Mouse (Mus musculus) megakaryocyte-erythroid progenitor cell, adult 5-6 weeks (primary cell): ENCODE data around the gene Wdr92. TPM values are rescaled to one million over a fixed set of nuclear protein-coding genes. Genes with fewer than 3 reads are reported as not detected.
"Not testable (repeated sequence)": the region's sequence is repeated elsewhere in the genome, so short reads cannot be mapped to it uniquely, and the experiment has no call there.

Experiments used
- ATAC-seq: replicated peaks from 2 replicates; pipeline ENCODE4 v1.8.0; 2016; ENCODE audit warnings: mild to moderate bottlenecking, inconsistent platforms; ENCODE audit not compliant: severe bottlenecking, poor library complexity, low FRiP score, low TSS enrichment
- total RNA-seq, 2 experiments: library from RNA; stranded (forward) in 1 of 2; stranded (reverse) in 1 of 2; fragments of 200-1000, 215-1000 nt in 1 of 2; fragments of >200 nt in 1 of 2; fragmentation: Nextera tagmentation in 1 of 2; gene quantifications; 2 replicates each; pipeline ENCODE4 v1.2.3; 2014 to 2017

The Wdr92 gene
- total RNA-seq, 2 experiments from 2014 or later = 42.1 to 62.6 TPM

DNA sequence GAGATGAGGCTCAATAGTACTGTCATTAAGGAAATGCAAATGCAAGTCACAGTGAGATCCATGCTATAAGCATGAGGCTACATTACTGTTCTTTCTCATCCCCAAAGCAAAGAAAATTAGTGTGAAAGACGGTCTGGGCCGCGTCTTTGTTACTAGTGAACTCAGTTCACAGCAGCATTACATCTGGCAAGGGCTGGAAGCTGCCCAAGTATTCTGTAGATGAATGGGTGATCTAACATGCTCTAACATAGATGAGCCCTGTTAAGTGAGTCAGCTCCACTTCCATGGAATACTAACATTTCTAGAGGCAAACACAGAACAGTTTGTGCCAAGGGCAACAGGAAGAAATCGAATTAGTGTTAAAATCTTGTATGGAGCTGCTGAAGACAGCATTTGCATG lies 19.0 kb downstream of the Wdr92 start:
- ATAC-seq = no peak

DNA sequence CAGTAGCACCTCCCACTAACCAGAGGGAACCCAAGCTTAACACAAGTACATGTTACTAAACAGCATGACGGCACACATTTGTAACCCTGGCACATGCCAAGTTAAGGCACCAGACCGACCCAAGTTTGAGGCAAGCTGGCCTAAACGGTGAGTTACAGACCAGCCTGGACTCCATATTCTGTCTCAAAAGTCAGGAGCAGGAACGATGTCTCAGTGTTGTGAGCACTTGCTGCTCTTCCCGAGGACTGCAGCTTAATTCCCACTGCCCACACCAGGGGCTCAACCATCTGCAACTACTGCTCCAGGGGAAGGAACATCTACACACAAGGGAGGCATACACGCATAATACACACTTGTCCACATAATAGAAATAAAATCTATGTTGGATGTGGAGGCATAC lies 20.6 kb downstream of the Wdr92 start:
- no peak; the same call in 1 of the 2 replicates for ATAC-seq

DNA sequence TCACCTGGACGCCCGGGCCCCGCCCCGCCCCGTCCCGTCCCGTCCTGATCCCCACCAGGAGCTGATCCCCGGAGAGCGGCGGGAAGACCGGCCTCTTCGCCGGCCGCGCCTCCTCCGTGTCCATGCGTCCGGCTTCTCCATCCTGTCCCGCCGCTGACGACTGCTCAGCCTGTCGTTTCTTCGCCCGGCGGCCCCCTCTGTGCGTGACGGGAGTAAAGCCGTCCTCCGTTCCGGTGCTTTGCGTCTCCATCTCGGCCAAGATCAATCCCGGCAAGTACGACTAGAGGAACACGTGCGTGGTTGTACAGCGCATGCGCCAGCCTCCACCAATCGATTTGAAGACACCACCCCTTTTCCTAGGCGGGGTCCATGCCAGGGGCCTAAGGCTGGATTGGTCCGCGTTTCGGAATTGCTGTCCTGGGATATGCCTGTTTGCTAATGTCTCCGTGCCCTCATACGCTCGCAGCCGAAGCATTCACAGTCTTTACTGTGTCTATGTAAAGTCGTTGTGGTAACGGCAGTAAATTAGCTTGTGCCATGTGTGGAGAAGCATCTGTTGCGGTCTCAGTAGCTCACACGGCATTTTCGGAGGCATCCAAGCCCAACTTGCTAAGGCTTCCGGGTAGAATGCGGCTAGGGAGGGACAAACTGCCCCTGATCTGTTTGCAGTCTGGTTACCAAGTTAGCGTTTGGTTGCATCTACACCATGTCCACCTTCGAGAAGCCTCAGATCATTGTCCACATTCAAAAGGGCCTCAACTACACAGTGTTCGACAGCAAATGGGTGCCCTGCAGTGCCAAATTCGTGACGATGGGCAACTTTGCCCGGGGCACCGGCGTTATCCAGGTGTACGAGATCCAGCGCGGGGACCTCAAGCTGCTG lies 29.6 kb downstream of the Wdr92 start, which contains the start of gene Pno1:
TSS of gene Pno1 (minus strand) at position 311 of the 883 bp plus-strand sequence.
- peak; percentile 86 for ATAC-seq

DNA sequence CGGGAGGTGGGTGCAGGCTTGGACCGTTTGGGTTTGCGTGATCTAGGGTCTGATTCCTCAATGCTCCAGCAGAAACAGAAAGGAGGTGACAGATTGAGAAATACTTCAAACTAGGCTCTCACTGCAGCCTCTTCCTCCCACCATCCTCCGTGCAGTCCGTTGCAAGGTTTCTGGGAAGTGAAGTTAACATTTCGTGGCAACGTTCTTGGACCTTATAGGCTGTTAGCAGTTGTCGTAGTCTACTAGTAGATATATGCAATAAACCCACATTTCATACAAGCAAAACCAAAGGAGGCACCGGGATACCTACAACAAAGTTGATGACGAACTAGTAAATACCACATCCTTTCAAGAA lies 30.2 kb downstream of the Wdr92 start:
- ATAC-seq = peak; percentile 15

DNA sequence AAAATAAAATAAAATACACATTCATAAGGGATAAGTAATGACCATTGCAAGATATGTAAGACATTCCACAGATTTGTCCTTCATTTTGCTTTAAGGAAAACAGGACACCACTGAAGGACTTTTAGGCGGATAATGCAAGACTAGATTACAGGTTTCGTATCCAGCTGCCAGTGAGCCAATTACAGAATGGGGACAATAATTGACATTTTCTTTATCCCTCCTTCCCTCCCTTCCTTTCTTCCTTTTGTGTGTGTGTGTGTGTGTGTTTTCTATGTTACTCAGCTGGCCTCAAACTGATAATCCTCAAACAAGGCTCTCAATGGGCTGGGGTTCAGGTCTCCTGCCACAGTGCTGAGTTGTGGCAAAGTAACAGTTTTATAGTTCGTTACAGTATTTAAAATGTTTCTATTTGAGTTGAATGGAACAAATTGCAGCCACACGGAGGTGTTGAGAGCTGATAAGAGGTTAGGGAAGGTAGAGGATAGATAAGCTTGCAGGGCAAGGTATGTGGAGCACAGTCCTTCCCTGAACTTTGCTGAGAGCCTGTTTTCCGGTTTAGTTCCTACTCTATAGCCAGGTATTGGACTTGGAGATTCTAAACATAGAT lies 31.1 kb downstream of the Wdr92 start:
- peak; percentile 57 for ATAC-seq

DNA sequence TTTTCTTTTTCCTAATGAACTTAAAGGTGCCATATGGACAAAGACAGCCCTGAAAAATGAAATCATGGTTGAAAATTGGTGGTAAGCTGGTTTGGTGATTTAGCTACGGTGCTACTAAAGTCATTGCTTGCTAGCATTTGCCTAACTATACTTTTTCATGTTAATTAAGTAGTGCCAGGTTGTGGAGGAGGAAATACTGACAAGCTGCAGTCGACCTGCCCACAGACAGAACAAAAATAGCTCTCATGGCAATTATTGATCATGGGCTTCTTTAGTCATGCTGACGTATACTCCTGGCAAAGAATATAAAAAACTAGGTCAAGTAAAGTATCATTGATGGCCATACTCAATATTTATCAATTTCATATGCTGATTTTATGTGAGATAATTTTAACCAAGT lies 33.6 kb downstream of the Wdr92 start:
- ATAC-seq = no peak

DNA sequence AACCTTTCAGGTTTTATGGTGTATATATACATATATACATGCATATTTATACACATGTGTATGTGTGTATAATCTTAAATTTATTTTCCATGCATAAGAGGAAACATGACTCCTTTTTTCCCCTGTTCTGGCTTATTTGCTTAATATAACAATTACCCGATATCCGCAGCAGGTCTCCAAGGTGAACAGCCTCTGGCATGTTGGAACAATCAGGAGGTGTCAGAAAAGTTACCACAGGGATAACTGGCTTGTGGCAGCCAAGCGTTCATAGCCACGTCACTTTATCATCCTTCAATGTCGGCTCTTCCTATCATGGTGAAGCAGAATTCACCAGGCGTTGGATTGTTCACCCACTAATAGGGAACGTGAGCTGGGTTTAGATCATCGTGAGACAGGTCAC lies 39.2 kb downstream of the Wdr92 start:
- ATAC-seq = no peak

DNA sequence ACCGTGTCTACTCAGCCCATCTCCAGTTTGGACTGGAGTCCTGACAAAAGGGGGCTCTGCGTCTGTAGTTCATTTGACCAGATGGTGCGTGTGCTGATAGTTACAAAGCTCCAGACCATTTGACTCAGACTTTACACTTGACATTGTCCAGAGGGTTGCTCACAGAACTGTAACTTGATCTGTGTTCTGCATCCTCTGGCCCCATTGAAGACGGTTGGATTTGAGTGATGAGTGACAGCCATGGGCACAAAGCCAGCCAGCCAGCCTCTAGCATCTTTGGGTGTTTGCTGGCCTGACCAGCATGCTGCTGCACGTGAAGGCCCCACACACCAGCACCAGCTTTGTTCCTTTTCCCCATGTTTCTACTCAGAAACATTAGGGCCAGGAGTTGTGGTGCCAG lies 50.9 kb downstream of the Wdr92 start:
- no peak for ATAC-seq

DNA sequence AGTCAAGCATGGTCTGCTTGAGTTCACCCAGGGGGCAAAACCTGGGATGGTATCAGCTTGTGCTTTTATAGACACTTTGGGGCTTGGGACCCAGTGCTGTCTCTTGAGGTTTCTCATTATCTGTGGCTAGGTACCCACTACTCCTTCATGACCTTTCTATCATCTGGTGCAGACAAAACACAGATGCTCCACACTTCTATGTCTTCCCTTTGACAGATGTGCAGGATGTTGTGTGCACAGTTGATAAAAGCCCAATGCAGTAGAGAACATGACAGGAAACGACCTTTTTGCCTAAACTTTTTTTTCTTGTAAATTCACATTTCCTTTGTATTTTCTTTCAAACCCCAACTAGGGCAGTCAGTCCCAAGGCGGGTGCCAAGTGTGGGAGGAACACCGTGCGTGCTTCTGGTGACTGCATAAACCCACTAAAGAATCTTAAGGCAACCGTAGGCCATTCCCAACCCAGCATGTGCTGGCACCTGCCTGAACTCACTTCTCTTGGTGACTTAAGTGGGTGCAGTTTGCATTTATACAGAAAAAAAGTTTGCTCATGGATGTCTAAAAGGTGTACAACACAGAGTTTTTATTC lies 54.6 kb downstream of the Wdr92 start:
- peak; percentile 95 for ATAC-seq

DNA sequence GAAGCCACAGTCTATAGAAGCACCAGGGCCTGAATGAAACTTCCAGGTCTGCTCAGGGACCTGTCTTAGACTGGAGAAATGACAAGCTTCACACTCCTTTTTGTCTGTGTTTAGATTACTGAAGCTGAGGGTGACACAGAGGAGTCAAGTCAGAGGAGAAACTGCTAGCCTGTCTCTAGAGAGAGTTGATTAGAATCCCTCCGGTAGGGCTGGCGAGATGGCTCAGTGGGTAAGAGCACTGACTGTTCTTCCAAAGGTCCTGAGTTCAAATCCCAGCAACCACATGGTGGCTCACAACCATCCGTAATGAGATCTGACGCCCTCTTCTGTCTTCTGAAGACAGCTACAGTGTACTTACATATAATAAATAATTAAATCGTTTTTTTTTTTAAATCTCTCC lies 56.7 kb downstream of the Wdr92 start:
- not testable (repeated sequence) for ATAC-seq

DNA sequence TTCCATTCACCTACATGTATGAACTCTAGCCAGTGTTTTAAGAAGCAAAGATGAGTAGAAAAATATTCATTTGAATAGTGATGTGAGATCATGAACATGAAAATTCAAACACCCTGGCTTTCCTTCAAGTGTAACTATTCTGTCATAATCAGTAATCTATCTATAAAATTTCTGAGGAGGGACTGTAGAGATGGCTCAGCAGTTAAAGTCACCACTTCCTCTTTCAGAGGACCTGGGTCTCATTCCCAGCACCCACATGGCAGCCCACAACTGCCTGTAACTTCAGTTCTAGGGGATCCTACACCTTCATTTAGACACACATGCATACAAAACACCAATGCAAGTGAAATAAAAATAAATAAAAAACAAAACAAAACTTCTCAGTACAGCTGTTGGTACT lies 66.8 kb downstream of the Wdr92 start:
- ATAC-seq = no peak

DNA sequence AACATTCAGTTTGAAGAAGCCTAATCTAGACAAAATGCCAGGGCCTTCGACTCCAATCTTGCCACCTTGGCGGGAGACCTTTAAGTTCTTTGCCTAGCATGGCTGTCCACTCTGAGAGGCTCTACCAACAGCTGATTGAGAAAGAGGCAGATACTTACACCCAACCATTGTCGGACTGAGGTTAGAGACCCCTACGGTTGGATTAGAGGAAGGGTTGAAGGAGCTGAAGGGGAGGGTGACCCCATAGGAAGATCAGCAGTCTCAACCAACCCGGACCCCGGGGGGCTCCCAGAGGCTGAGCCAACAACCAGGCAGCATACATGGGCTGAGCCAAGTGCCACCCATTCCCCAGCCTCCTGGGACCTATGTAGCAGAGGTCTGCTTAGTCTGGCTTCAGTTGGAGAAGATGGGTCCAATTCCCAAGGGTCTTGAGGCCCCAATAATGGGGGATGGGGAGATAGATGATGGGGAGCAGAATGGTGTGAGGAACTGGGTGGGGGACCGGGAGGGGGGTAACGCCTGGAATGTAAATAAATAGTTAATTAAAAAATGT lies 75.0 kb downstream of the Wdr92 start:
- no peak for ATAC-seq

DNA sequence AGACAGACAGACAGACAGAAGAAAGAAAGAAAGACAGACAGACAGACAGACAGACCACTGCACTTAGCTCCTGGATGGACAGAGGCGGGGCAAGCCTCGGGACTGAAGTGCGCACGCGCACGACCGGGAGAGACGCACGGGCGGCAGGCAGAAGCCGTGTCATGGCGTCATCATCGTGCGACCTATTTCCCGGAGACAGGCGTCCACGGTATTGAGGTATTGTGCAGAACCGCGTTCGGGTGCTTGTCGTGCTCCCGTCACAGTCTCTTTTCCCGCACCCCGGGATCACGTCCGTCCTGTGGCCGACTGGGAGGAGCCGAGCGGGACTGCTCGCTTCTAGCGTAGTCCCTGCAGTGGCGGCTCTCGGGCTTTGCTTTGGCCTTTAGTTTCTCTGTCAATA lies 75.5 kb downstream of the Wdr92 start, which contains the start of gene C1d:
TSS of gene C1d (plus strand) at position 137 of the 400 bp plus-strand sequence.
- peak; percentile 97 for ATAC-seq

DNA sequence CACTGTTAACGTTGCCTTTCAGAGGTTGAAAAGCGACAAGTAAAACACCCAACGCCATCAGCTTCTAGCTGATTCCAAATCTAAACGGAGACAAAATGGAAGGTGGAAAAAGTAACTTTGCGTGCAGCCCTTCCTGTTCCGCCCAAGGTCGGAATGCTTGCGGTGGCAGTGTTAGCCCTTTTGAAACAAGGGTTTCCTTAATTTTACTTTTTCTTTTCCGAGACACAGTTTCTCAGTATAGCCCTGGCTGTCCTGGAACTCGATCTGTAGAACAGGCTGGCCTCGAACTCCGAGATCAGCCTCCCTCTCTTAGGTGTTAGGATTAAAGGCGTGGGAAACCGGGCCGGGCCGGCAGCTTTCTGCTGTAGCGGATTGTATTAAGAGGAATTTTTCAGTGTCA lies 76.0 kb downstream of the Wdr92 start:
- peak; percentile 56 for ATAC-seq

DNA sequence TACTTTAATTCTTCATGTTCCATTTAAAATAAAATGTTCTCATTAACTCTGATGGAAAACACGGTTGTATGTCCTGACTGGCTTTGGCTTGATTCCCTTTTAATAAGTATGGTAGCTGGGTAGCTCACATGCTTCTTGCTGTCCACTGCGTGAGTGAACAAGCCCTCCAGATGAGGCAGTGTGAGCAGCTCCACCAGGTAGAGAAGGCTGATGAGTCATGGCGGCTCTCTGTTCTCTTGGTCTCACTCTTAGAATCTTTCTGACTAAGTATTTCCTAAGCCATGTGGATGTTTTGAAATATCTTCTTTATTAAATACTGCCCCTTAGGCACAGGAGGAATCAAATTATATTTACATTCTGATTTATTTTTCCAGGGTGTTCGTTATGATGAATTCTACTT lies 85.3 kb downstream of the Wdr92 start:
- ATAC-seq = no peak

DNA sequence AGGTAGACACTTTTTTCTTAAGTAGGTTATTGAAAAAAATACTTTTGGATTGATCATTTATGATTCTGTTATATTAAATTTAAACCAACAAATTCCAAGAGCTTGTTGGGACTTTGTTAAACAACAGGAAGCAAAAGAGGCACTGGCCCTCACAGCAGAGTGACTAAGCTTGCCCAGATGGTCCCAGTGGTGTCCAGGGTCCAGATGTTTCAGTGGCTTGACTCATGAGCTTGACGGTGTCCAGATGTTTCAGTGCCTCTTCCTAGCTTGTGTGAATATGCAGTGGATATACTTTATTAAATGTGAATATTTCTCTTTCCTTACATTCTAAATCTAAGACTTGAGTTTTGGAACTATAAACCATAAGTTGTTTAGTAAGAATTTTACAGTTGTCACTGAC lies 86.9 kb downstream of the Wdr92 start:
- ATAC-seq = no peak

DNA sequence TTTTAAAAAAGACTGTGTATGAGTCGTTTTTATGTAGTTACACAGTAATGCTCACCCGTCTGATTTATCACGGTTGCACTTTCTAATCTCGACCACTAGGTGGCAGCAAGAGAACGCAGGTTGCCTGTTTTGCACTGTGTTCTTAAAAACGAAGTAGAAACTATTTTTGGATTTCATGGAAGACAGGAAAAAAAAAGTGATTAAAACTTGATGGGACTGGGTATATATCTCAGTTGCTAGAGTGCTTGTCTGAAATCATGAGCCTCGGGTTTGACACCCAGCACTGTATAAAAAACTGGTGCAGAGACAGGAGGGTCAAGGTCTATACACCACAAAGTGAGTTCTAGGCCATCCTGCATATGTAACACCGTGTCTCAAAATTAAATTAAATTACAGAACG lies 98.1 kb downstream of the Wdr92 start:
- ATAC-seq = peak; percentile 79
